Mouse (Mus musculus) CH12.LX (cell line): ENCODE measurements around the gene Spib. TPM values are rescaled to one million over a fixed set of nuclear protein-coding genes. Genes with fewer than 3 reads are reported as not detected.

Experiments
- DNase-seq: peaks from one replicate; pipeline ENCODE4 v3.0.0-alpha.2; 2013; ENCODE audit errors: extremely low read depth
- H3K27ac ChIP-seq: 2 replicates; pipeline ENCODE4 v1.5.1; 2012; ENCODE audit warnings: low read depth, mild to moderate bottlenecking, control low read depth, moderate library complexity; ENCODE audit not compliant: insufficient read depth
- H3K27me3 ChIP-seq: replicated peaks from 2 replicates; pipeline ENCODE3; 2012; ENCODE audit warnings: inconsistent platforms
- H3K36me3 ChIP-seq, 2 experiments: replicated peaks in 1 of 2; 2 replicates each; pipeline versions ENCODE3 to v1.6.1; 2012; ENCODE audit warnings: inconsistent platforms in 1 of 2, low read length in 1 of 2, mild to moderate bottlenecking in 1 of 2, mixed read lengths in 1 of 2, moderate library complexity in 1 of 2; ENCODE audit not compliant: control insufficient read depth in 1 of 2, insufficient read depth in 1 of 2
- H3K4me1 ChIP-seq, 2 experiments: 2 replicates each; pipeline ENCODE4 v1.6.1; 2012; ENCODE audit warnings: inconsistent platforms in 1 of 2, moderate library complexity in 1 of 2; ENCODE audit not compliant: insufficient read depth in 2 of 2, control insufficient read depth in 1 of 2
- H3K4me2 ChIP-seq: 2 replicates; pipeline ENCODE4 v1.6.1; 2012; ENCODE audit warnings: low read depth, mild to moderate bottlenecking, control low read depth; ENCODE audit not compliant: poor library complexity, insufficient read depth, severe bottlenecking
- H3K4me3 ChIP-seq, 3 experiments: fragments of 150-350 bp in 1 of 3; sonication (generic) in 1 of 3; replicated peaks in 1 of 3; 2 replicates each; pipeline versions ENCODE3 to v1.5.1; 2011 to 2012; ENCODE audit warnings: low read depth in 2 of 3, low read length in 2 of 3, mild to moderate bottlenecking in 2 of 3, moderate library complexity in 2 of 3, control low read depth in 1 of 3, improper control_type of control experiment in 1 of 3, inconsistent platforms in 1 of 3, mixed read lengths in 1 of 3; ENCODE audit not compliant: poor library complexity in 1 of 3
- H3K79me2 ChIP-seq: replicated peaks from 2 replicates; pipeline ENCODE4 v1.6.1; 2012; ENCODE audit warnings: mild to moderate bottlenecking, moderate library complexity; ENCODE audit not compliant: control insufficient read depth, poor library complexity, insufficient read depth, severe bottlenecking; ENCODE audit errors: extremely low read depth
- H3K9ac ChIP-seq: 2 replicates; pipeline ENCODE4 v1.6.1; 2012; ENCODE audit warnings: low read depth, mild to moderate bottlenecking, control low read depth, moderate library complexity; ENCODE audit not compliant: insufficient read depth
- H3K9me3 ChIP-seq: replicated peaks from 2 replicates; pipeline ENCODE3; 2012; ENCODE audit warnings: low read length, inconsistent platforms, mixed read lengths
- BHLHE40 ChIP-seq: IDR thresholded peaks from 2 replicates; pipeline ENCODE4 v1.6.1; 2011; ENCODE audit warnings: mild to moderate bottlenecking, low read depth, low read length, improper control_type of control experiment
- CHD2 ChIP-seq: IDR thresholded peaks from 2 replicates; pipeline ENCODE4 v1.6.1; 2011; ENCODE audit warnings: low read length, improper control_type of control experiment
- EP300 ChIP-seq: IDR thresholded peaks from 2 replicates; pipeline ENCODE4 v1.6.1; 2011; ENCODE audit warnings: low read length, improper control_type of control experiment
- ETS1 ChIP-seq: conservative IDR thresholded peaks from 2 replicates; pipeline ENCODE4 v1.6.1; 2012; ENCODE audit warnings: low read depth, mild to moderate bottlenecking, inconsistent platforms, low read length, improper control_type of control experiment, moderate library complexity
- MAFK ChIP-seq: IDR thresholded peaks from 2 replicates; pipeline ENCODE4 v1.6.1; 2011; ENCODE audit warnings: low read length, improper control_type of control experiment; ENCODE audit not compliant: insufficient replicate concordance
- MAX ChIP-seq: IDR thresholded peaks from 2 replicates; pipeline ENCODE4 v1.6.1; 2011; ENCODE audit warnings: low read length, improper control_type of control experiment
- MAZ ChIP-seq: IDR thresholded peaks from 2 replicates; pipeline ENCODE4 v1.6.1; 2012; ENCODE audit warnings: low read depth, mild to moderate bottlenecking, inconsistent platforms, low read length, improper control_type of control experiment, moderate library complexity
- MEF2A ChIP-seq: IDR thresholded peaks from 2 replicates; pipeline ENCODE4 v1.6.1; 2014; ENCODE audit warnings: low read depth, mild to moderate bottlenecking, inconsistent platforms, low read length, improper control_type of control experiment, borderline replicate concordance
- MXI1 ChIP-seq: IDR thresholded peaks from 2 replicates; pipeline ENCODE4 v1.6.1; 2011; ENCODE audit warnings: mild to moderate bottlenecking, low read depth, low read length, improper control_type of control experiment
- MYC ChIP-seq: IDR thresholded peaks from 2 replicates; pipeline ENCODE4 v1.6.1; 2011; ENCODE audit warnings: low read depth, mild to moderate bottlenecking, improper control_type of control experiment, low read length
- NELFE ChIP-seq: IDR thresholded peaks from 2 replicates; pipeline ENCODE4 v1.6.1; 2011; ENCODE audit warnings: low read depth, low read length, improper control_type of control experiment
- PAX5 ChIP-seq: IDR thresholded peaks from 2 replicates; pipeline ENCODE4 v1.6.1; 2012; ENCODE audit warnings: low read length, inconsistent platforms, mixed read lengths
- POLR2A ChIP-seq: IDR thresholded peaks from 2 replicates; pipeline ENCODE4 v1.6.1; 2011; ENCODE audit warnings: low read depth, mild to moderate bottlenecking, improper control_type of control experiment, low read length
- POLR2AphosphoS2 ChIP-seq: IDR thresholded peaks from 2 replicates; pipeline ENCODE4 v1.6.1; 2011; ENCODE audit warnings: low read depth, low read length, improper control_type of control experiment
- RCOR1 ChIP-seq: conservative IDR thresholded peaks from 2 replicates; pipeline ENCODE4 v1.6.1; 2012; ENCODE audit warnings: low read depth, mild to moderate bottlenecking, inconsistent platforms, low read length, improper control_type of control experiment
- SIN3A ChIP-seq: IDR thresholded peaks from 2 replicates; pipeline ENCODE4 v1.6.1; 2012; ENCODE audit warnings: low read length, improper control_type of control experiment, inconsistent platforms
- SMC3 ChIP-seq: IDR thresholded peaks from 2 replicates; pipeline ENCODE4 v1.6.1; 2011; ENCODE audit warnings: low read depth, low read length, improper control_type of control experiment
- TBP ChIP-seq: conservative IDR thresholded peaks from 2 replicates; pipeline ENCODE4 v1.6.1; 2011; ENCODE audit warnings: low read depth, low read length, improper control_type of control experiment
- TCF12 ChIP-seq: IDR thresholded peaks from 2 replicates; pipeline ENCODE4 v1.6.1; 2014; ENCODE audit warnings: low read depth, mild to moderate bottlenecking, inconsistent platforms, low read length, improper control_type of control experiment
- USF1 ChIP-seq: IDR thresholded peaks from 2 replicates; pipeline ENCODE4 v1.6.1; 2014; ENCODE audit warnings: low read depth, mild to moderate bottlenecking, inconsistent platforms, low read length, improper control_type of control experiment
- USF2 ChIP-seq: conservative IDR thresholded peaks from 2 replicates; pipeline ENCODE4 v1.6.1; 2011; ENCODE audit warnings: low read depth, low read length, improper control_type of control experiment
- ZKSCAN1 ChIP-seq: IDR thresholded peaks from 2 replicates; pipeline ENCODE4 v1.6.1; 2012; ENCODE audit warnings: low read depth, inconsistent platforms, low read length, improper control_type of control experiment, borderline replicate concordance
- ZMIZ1 ChIP-seq: IDR thresholded peaks from 2 replicates; pipeline ENCODE4 v1.6.1; 2012; ENCODE audit warnings: low read depth, mild to moderate bottlenecking, inconsistent platforms, low read length, improper control_type of control experiment
- dilution Hi-C: fragments of 300-500 bp; cut with MboI; formaldehyde crosslinking; loops from 2 replicates; pipeline ENCODE4 v1.14.3; 2020; ENCODE audit warnings: low sequenced_read_pairs; ENCODE audit not compliant: extremely low pct_unique_long_range_greater_than_20kb, extremely low pct_ligation_motif_present
- in situ Hi-C: fragments of 300-500 bp; cut with MboI; formaldehyde crosslinking; loops from 3 replicates; pipeline ENCODE4 v1.14.3; 2019; ENCODE audit warnings: low sequenced_read_pairs, low pct_ligation_motif_present, low pct_unique_long_range_greater_than_20kb, mixed read lengths
- polyA plus RNA-seq: library from polyadenylated mRNA; unstranded; fragments of >175 nt; gene quantifications from 2 replicates; pipeline ENCODE4 v1.2.1, GENCODE M21; 2012; ENCODE audit warnings: low read depth; ENCODE audit not compliant: insufficient read length
- total RNA-seq, 2 experiments: library from RNA; depleted of rRNA; stranded (reverse); fragments of 300-350 nt in 1 of 2; fragments of >200 nt in 1 of 2; gene quantifications; 2 replicates each; pipeline ENCODE4 v1.2.3; 2012 to 2014

Spib gene
- total RNA-seq (2012; rRNA removed) = 135 and 200 TPM in 2 replicates
- 162 and 194 TPM in 2 replicates for total RNA-seq (2014; rRNA removed)
- polyA plus RNA-seq = 279 and 336 TPM in 2 replicates

DNA sequence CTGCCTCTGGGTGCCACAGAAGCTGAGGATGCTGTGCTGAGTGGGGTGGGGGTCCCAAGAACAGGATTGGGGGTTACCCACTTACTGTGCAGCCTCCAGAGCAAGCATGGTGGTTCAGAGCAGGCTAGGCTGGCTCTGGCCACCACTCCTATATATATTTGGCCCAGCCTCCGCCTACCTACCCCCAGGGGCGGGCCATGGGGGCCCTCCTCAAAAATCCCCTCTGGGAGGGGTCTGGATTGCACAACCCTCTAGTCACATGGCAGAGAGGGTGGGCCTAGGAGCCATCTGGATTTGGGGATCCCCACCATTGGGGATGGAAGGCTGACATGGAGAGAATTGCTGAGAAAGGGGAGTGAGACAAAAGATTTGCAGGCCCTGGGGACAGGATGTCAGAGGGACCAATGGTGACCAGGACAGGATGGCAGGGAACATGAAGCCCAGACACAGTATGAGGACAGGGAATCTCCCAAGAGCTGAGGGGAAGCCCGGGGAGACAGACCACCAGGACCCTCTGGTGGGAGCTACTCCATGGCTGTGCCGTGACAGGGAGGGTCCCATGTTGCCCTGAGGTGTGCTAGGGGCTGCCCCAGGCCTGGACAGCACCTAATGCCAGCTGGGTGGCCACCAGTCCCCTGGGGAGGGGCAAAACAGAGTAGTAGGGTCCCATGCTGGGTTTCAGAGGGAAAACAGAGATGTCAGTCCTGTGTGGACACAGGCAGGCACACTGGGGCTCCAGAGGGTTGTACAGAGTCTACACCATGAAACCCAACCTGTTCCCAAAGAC, at the start of gene Spib:
Gene Spib, minus strand, starts transcription at position 126 of the 787 bp plus-strand sequence.
- peaks cover 48 to 57% of the 10 kb centered on the region in 2 experiments for H3K4me1 ChIP-seq
- in situ Hi-C loops = no loop called here
- peak within 1 kb of the TSS; percentile 65 to 77 (median 72) for H3K4me3 ChIP-seq
- H3K36me3 ChIP-seq = peaks cover 31 to 68% of the 10 kb centered on the region in 2 experiments
- DNase-seq = peak; percentile 75
- peak within 1 kb of the TSS; percentile 98 for H3K27ac ChIP-seq
- TF ChIP-seq MEF2A = no peak; the same call in 1 of the 2 replicates
- TF ChIP-seq TBP = peak; percentile 95
- TF ChIP-seq ETS1 = peak; percentile 88
- peak; percentile 91; the same call in 1 of the 2 replicates for TF ChIP-seq TCF12
- TF ChIP-seq POLR2AphosphoS2 = peak; percentile 81; the same call in 1 of the 2 replicates
- TF ChIP-seq NELFE = peak; percentile 97
- 0 out of 2 replicates have a peak, but pooled peaks have one; percentile 31 for TF ChIP-seq SIN3A
- TF ChIP-seq ZKSCAN1 = no peak
- TF ChIP-seq MAZ = peak; percentile 93
- peak; percentile 60; the same call in 1 of the 2 replicates for TF ChIP-seq BHLHE40
- no peak for TF ChIP-seq PAX5
- TF ChIP-seq MAFK = no peak
- TF ChIP-seq CHD2 = peak; percentile 49; the same call in 1 of the 2 replicates
- peak; percentile 51; the same call in 1 of the 2 replicates for TF ChIP-seq EP300
- 0 out of 2 replicates have a peak, but pooled peaks have one; percentile 15 for TF ChIP-seq RCOR1
- peak; percentile 78 for TF ChIP-seq USF1
- TF ChIP-seq MXI1 = peak; percentile 51
- TF ChIP-seq POLR2A = peak; percentile 95
- TF ChIP-seq MYC = peak; percentile 61; the same call in 1 of the 2 replicates
- TF ChIP-seq ZMIZ1 = peak; percentile 98
- TF ChIP-seq MAX = 0 out of 2 replicates have a peak, but pooled peaks have one; percentile 35
- TF ChIP-seq SMC3 = no peak
- TF ChIP-seq USF2 = peak; percentile 35; the same call in 1 of the 2 replicates
- TF ChIP-seq, all 38 proteins: peak for 18
- Histone ChIP-seq H3K4me2 (peak within 1 kb of the TSS; percentile 52), H3K9me3 (no peaks in the 10 kb centered on the region), H3K79me2 (peaks cover 10% of the 10 kb centered on the region), H3K9ac (peak within 1 kb of the TSS; percentile 77), H3K27me3 (no peaks in the 10 kb centered on the region)
- dilution Hi-C loops = no loop called here
